Mouse (Mus musculus) thymus, adult 2 months (tissue): ENCODE data around the gene Dlg4.

ENCODE experiments used
- CTCF ChIP-seq: fragments of 200-500 bp; IDR thresholded peaks from 2 replicates; pipeline ENCODE4 v1.5.1; 2012; ENCODE audit warnings: mild to moderate bottlenecking, control low read depth, low read length, moderate library complexity, borderline replicate concordance; ENCODE audit not compliant: control insufficient read depth, poor library complexity, insufficient read depth; ENCODE audit errors: extremely low read depth
- POLR2A ChIP-seq: fragments of 200-500 bp; IDR thresholded peaks from 2 replicates; pipeline ENCODE4 v1.6.1; 2012; ENCODE audit warnings: mild to moderate bottlenecking, low read length, control low read depth, moderate library complexity; ENCODE audit not compliant: control insufficient read depth, poor library complexity, insufficient read depth; ENCODE audit errors: extremely low read depth

- TF ChIP-seq CTCF (no peak), POLR2A (no peak)
Observed at GRCm38 (mm10) chr11:70049816-70050215, 33.1 kb downstream of the Dlg4 start.
